Mouse (Mus musculus): ENCODE data around the gene Rasal3. TPM values are rescaled to one million over a fixed set of nuclear protein-coding genes. Genes with fewer than 3 reads are reported as not detected.

Rasal3 gene
- polyA plus RNA-seq, 1 experiment from 2014 or later, result 2.2 TPM

DNA sequence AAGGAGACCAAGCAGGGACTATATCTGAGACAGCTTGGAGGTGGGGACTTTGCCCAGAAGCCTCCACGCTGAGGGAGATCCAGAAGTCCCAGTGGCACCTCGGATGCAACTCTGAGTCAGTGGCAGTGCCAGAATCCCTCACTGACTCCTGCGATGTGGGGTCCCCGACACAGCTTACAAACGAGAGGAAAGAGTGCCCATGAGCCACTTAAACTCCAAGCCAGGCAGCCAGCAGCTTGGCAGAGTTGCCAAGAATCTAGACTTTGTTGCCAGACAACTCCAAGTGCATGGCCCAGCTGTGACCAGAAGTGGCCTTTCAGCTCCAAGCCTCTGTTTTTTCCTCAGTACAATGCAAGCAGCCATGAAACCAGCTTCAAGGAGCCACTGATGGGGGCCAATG, 19.7 kb downstream of the Rasal3 start:
- Histone ChIP-seq H3K9ac (ENCODE audit: low read length) (no peak overlapping the region), H3K36me3 (ENCODE audit: control insufficient read depth, insufficient read depth, low read length) (peaks cover 20% of the 10 kb centered on the region), H3K9me3 (ENCODE audit: control insufficient read depth, low read length) (no peaks in the 10 kb centered on the region), H3K4me3 (ENCODE audit: low read depth, low read length) (no peak overlapping the region), H3K27ac (ENCODE audit: low read depth) (no peak overlapping the region), H3K27me3 (replicated peaks; ENCODE audit: control insufficient read depth, insufficient read depth, low read length) (no peaks in the 10 kb centered on the region), H3K4me1 (replicated peaks; ENCODE audit: control insufficient read depth, insufficient read depth, low read length) (no peaks in the 10 kb centered on the region), H3K4me2 (ENCODE audit: low read length) (no peak overlapping the region)
- 88% methylated on average over 5 of the region's 5 CpGs for WGBS
- ATAC-seq (replicated peaks; ENCODE audit: low FRiP score, low TSS enrichment, low read depth) (no peak), DNase-seq (ENCODE audit: low spot score) (no peak)

- WGBS, result 92% methylated on average over 7 of the region's 7 CpGs
- ATAC-seq (replicated peaks; ENCODE audit: low FRiP score, low TSS enrichment, low read depth), result no peak
These were observed 20.8 kb downstream of the Rasal3 start for GRCm38 (mm10) chr17:32382576-32382975.

GRCm38 (mm10) chr17:32378786-32379185, 24.6 kb downstream of the Rasal3 start:
- WGBS, result 82% methylated on average over 2 of the region's 2 CpGs
- no peaks in the 10 kb centered on the region for H3K27me3 ChIP-seq (replicated peaks; ENCODE audit: control insufficient read depth, insufficient read depth, low read length)
- H3K36me3 ChIP-seq (ENCODE audit: control insufficient read depth, insufficient read depth, low read length), result peaks cover 19% of the 10 kb centered on the region
- H3K9ac ChIP-seq (ENCODE audit: low read length), result no peak overlapping the region
- H3K4me1 ChIP-seq (replicated peaks; ENCODE audit: control insufficient read depth, insufficient read depth, low read length), result no peaks in the 10 kb centered on the region
- H3K4me2 ChIP-seq (ENCODE audit: low read length), result no peak overlapping the region
- no peak for ATAC-seq (replicated peaks; ENCODE audit: low FRiP score, low TSS enrichment, low read depth)
- H3K27ac ChIP-seq (ENCODE audit: low read depth), result no peak overlapping the region
- DNase-seq (ENCODE audit: low spot score), result no peak
- H3K4me3 ChIP-seq (ENCODE audit: low read depth, low read length), result no peak overlapping the region
- H3K9me3 ChIP-seq (ENCODE audit: control insufficient read depth, low read length), result no peaks in the 10 kb centered on the region

More at GRCm38 (mm10) chr17:32382576-32382975, 20.8 kb downstream of the Rasal3 start:
- peaks cover 21% of the 10 kb centered on the region for H3K36me3 ChIP-seq (ENCODE audit: control insufficient read depth, insufficient read depth, low read length)
- H3K4me3 ChIP-seq (ENCODE audit: low read depth, low read length), result no peak overlapping the region
- no peaks in the 10 kb centered on the region for H3K4me1 ChIP-seq (replicated peaks; ENCODE audit: control insufficient read depth, insufficient read depth, low read length)
- no peak overlapping the region for H3K9ac ChIP-seq (ENCODE audit: low read length)
- DNase-seq (ENCODE audit: low spot score), result no peak
- no peaks in the 10 kb centered on the region for H3K9me3 ChIP-seq (ENCODE audit: control insufficient read depth, low read length)
- H3K27me3 ChIP-seq (replicated peaks; ENCODE audit: control insufficient read depth, insufficient read depth, low read length), result no peaks in the 10 kb centered on the region
- no peak overlapping the region for H3K4me2 ChIP-seq (ENCODE audit: low read length)
- H3K27ac ChIP-seq (ENCODE audit: low read depth), result no peak overlapping the region

- no peak for DNase-seq (ENCODE audit: low spot score)
- WGBS, result 87% methylated on average over 9 of the region's 9 CpGs
- no peak overlapping the region for H3K4me2 ChIP-seq (ENCODE audit: low read length)
- H3K27me3 ChIP-seq (replicated peaks; ENCODE audit: control insufficient read depth, insufficient read depth, low read length), result no peaks in the 10 kb centered on the region
- H3K4me3 ChIP-seq (ENCODE audit: low read depth, low read length), result no peak overlapping the region
- H3K9ac ChIP-seq (ENCODE audit: low read length), result no peak overlapping the region
- peaks cover 12% of the 10 kb centered on the region for H3K36me3 ChIP-seq (ENCODE audit: control insufficient read depth, insufficient read depth, low read length)
- no peaks in the 10 kb centered on the region for H3K9me3 ChIP-seq (ENCODE audit: control insufficient read depth, low read length)
- no peaks in the 10 kb centered on the region for H3K4me1 ChIP-seq (replicated peaks; ENCODE audit: control insufficient read depth, insufficient read depth, low read length)
- no peak overlapping the region for H3K27ac ChIP-seq (ENCODE audit: low read depth)
- ATAC-seq (replicated peaks; ENCODE audit: low FRiP score, low TSS enrichment, low read depth), result no peak
These were observed 26.2 kb downstream of the Rasal3 start for GRCm38 (mm10) chr17:32377137-32377536.

DNA sequence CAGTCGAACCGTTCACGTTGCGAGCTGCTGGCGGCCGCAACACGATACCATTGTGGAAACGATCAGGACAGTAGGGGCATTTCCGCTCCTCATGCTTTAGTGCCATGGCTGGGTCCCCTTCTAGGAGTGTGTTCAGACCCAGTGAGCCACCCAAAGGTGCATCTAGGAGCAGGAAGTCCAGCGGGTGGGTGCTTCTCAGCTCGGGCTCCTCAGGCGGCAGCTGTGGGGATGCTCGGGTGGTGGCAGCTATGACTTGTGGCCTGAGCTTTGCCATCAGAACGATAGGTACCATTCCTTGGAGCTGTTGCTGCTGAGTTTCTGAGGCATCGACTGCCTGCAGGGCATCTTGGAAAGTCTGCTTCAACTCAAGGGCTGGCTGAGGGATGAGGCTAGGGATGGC, 26.9 kb downstream of the Rasal3 start:
- H3K4me3 ChIP-seq (ENCODE audit: low read depth, low read length), result no peak overlapping the region
- H3K36me3 ChIP-seq (ENCODE audit: control insufficient read depth, insufficient read depth, low read length), result peaks cover 12% of the 10 kb centered on the region
- DNase-seq (ENCODE audit: low spot score) (no peak), ATAC-seq (replicated peaks; ENCODE audit: low FRiP score, low TSS enrichment, low read depth) (no peak)
- H3K27me3 ChIP-seq (replicated peaks; ENCODE audit: control insufficient read depth, insufficient read depth, low read length), result no peaks in the 10 kb centered on the region
- no peaks in the 10 kb centered on the region for H3K9me3 ChIP-seq (ENCODE audit: control insufficient read depth, low read length)
- no peaks in the 10 kb centered on the region for H3K4me1 ChIP-seq (replicated peaks; ENCODE audit: control insufficient read depth, insufficient read depth, low read length)
- H3K27ac ChIP-seq (ENCODE audit: low read depth), result no peak overlapping the region
- H3K9ac ChIP-seq (ENCODE audit: low read length), result no peak overlapping the region
- no peak overlapping the region for H3K4me2 ChIP-seq (ENCODE audit: low read length)
- 87% methylated on average over 15 of the region's 15 CpGs for WGBS

- Histone ChIP-seq H3K27ac (ENCODE audit: low read depth) (peak overlapping the region; percentile 43; the same call in 1 of the 2 replicates), H3K27me3 (replicated peaks; ENCODE audit: control insufficient read depth, insufficient read depth, low read length) (no peaks in the 10 kb centered on the region), H3K4me2 (ENCODE audit: low read length) (peak overlapping the region; percentile 43), H3K36me3 (ENCODE audit: control insufficient read depth, insufficient read depth, low read length) (0 out of 2 replicates have a peak, but pooled peaks cover 5% of the 10 kb centered on the region), H3K4me1 (replicated peaks; ENCODE audit: control insufficient read depth, insufficient read depth, low read length) (peaks cover 4% of the 10 kb centered on the region), H3K4me3 (ENCODE audit: low read depth, low read length) (peak overlapping the region; percentile 33), H3K9me3 (ENCODE audit: control insufficient read depth, low read length) (no peaks in the 10 kb centered on the region), H3K9ac (ENCODE audit: low read length) (peak overlapping the region; percentile 37)
- WGBS, result 17% methylated on average over 10 of the region's 17 CpGs
- peak; percentile 81 for ATAC-seq (replicated peaks; ENCODE audit: low FRiP score, low TSS enrichment, low read depth)
- DNase-seq (ENCODE audit: low spot score), result peak; percentile 74
These were observed 34.3 kb downstream of the Rasal3 start for GRCm38 (mm10) chr17:32368991-32369578.

DNA sequence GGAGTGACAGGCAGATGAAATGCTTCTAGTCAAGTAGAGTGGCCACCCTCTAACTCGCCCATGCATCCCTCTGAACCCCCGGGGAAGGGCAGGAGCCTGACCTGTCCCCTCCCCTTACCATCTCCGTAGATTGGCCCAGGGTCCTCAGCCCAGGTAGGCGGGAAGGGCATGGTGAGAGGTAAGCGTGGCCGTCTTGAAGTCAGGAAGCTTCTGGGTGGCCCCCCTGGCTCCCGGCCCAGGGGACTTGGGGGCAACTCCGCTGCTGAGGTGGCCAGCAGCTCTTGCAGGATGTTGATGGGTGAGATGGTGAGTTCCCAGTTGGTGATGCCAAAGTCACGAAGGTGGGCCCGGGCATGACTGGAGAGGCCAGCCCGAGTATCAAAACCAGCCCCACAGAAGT, 35.7 kb downstream of the Rasal3 start:
- ATAC-seq (replicated peaks; ENCODE audit: low FRiP score, low TSS enrichment, low read depth), result no peak

GRCm38 (mm10) chr17:32365296-32365695, 38.1 kb downstream of the Rasal3 start:
- H3K36me3 ChIP-seq (ENCODE audit: control insufficient read depth, insufficient read depth, low read length), result peaks cover 27% of the 10 kb centered on the region
- no peak overlapping the region for H3K27ac ChIP-seq (ENCODE audit: low read depth)
- ATAC-seq (replicated peaks; ENCODE audit: low FRiP score, low TSS enrichment, low read depth) (no peak), DNase-seq (ENCODE audit: low spot score) (no peak)
- H3K4me1 ChIP-seq (replicated peaks; ENCODE audit: control insufficient read depth, insufficient read depth, low read length), result peaks cover 15% of the 10 kb centered on the region
- H3K4me2 ChIP-seq (ENCODE audit: low read length), result no peak overlapping the region
- no peaks in the 10 kb centered on the region for H3K27me3 ChIP-seq (replicated peaks; ENCODE audit: control insufficient read depth, insufficient read depth, low read length)
- H3K9me3 ChIP-seq (ENCODE audit: control insufficient read depth, low read length), result no peaks in the 10 kb centered on the region
- no peak overlapping the region for H3K4me3 ChIP-seq (ENCODE audit: low read depth, low read length)
- WGBS, result 57% methylated on average over 1 of the region's 1 CpGs
- no peak overlapping the region for H3K9ac ChIP-seq (ENCODE audit: low read length)

More for the DNA sequence above, 35.7 kb downstream of the Rasal3 start:
- Histone ChIP-seq H3K27ac (ENCODE audit: low read depth) (no peak overlapping the region), H3K36me3 (ENCODE audit: control insufficient read depth, insufficient read depth, low read length) (peaks cover 5% of the 10 kb centered on the region; the same call in 1 of the 2 replicates), H3K4me1 (replicated peaks; ENCODE audit: control insufficient read depth, insufficient read depth, low read length) (peaks cover 12% of the 10 kb centered on the region), H3K4me2 (ENCODE audit: low read length) (no peak overlapping the region), H3K9ac (ENCODE audit: low read length) (no peak overlapping the region), H3K9me3 (ENCODE audit: control insufficient read depth, low read length) (no peaks in the 10 kb centered on the region), H3K4me3 (ENCODE audit: low read depth, low read length) (no peak overlapping the region), H3K27me3 (replicated peaks; ENCODE audit: control insufficient read depth, insufficient read depth, low read length) (no peaks in the 10 kb centered on the region)
- no peak for DNase-seq (ENCODE audit: low spot score)
- WGBS, result 85% methylated on average over 11 of the region's 11 CpGs

GRCm38 (mm10) chr17:32364850-32365249, 38.5 kb downstream of the Rasal3 start:
- ATAC-seq (replicated peaks; ENCODE audit: low FRiP score, low TSS enrichment, low read depth) (0 out of 2 replicates have a peak, but pooled peaks have one; percentile 26), DNase-seq (ENCODE audit: low spot score) (no peak)
- Histone ChIP-seq H3K9me3 (ENCODE audit: control insufficient read depth, low read length) (no peaks in the 10 kb centered on the region), H3K27me3 (replicated peaks; ENCODE audit: control insufficient read depth, insufficient read depth, low read length) (no peaks in the 10 kb centered on the region), H3K27ac (ENCODE audit: low read depth) (peak overlapping the region; percentile 44; the same call in 1 of the 2 replicates), H3K4me1 (replicated peaks; ENCODE audit: control insufficient read depth, insufficient read depth, low read length) (peaks cover 15% of the 10 kb centered on the region), H3K9ac (ENCODE audit: low read length) (no peak overlapping the region), H3K36me3 (ENCODE audit: control insufficient read depth, insufficient read depth, low read length) (peaks cover 31% of the 10 kb centered on the region), H3K4me3 (ENCODE audit: low read depth, low read length) (peak overlapping the region; percentile 94), H3K4me2 (ENCODE audit: low read length) (peak overlapping the region; percentile 40)
- WGBS, result 63% methylated on average over 5 of the region's 5 CpGs

Data from intestine, embryonic 14.5 days (tissue).